Mouse (Mus musculus) spleen, postnatal 10 days (tissue): ENCODE data around the gene Clec11a.
A peak's percentile ranks its signal among the peaks of the same experiment; 100 is the strongest.
"Not testable (repeated sequence)": the region's sequence is repeated elsewhere in the genome, so short reads cannot be mapped to it uniquely, and the experiment has no call there.

Source experiments
- DNase-seq, 2 experiments: peaks; one replicate each; pipeline ENCODE4 v3.0.0; 2021 to 2022; ENCODE audit warnings: low spot score in 2 of 2

Clec11a gene

GRCm38 (mm10) chr7:44326614-44327013, 19.9 kb upstream of the Clec11a start:
- DNase-seq: no peak

GRCm38 (mm10) chr7:44322290-44322689, 15.6 kb upstream of the Clec11a start:
- DNase-seq: no peak

- no peak for DNase-seq
These were observed 14.2 kb upstream of the Clec11a start for GRCm38 (mm10) chr7:44320886-44321285.

GRCm38 (mm10) chr7:44317913-44318312, 11.2 kb upstream of the Clec11a start:
- DNase-seq: peak in 1 of 2 experiments; percentile 51

GRCm38 (mm10) chr7:44312484-44312883, 5.8 kb upstream of the Clec11a start:
- DNase-seq: no peak

GRCm38 (mm10) chr7:44311713-44312304, 5.1 kb upstream of the Clec11a start:
- peak in 1 of 2 experiments; percentile 56 for DNase-seq

GRCm38 (mm10) chr7:44310878-44311712, 4.4 kb upstream of the Clec11a start:
- peak in 1 of 2 experiments; percentile 40 for DNase-seq

GRCm38 (mm10) chr7:44310285-44310877, 3.7 kb upstream of the Clec11a start:
- no peak for DNase-seq

- no peak for DNase-seq
These were observed 3.0 kb upstream of the Clec11a start, which contains the start of gene Shank1 for GRCm38 (mm10) chr7:44309475-44310284. Gene Shank1 (plus strand): TSS chr7:44310253.

- no peak for DNase-seq
These were observed 739 bp upstream of the Clec11a start for GRCm38 (mm10) chr7:44307261-44308020.

- no peak for DNase-seq
These were observed 1.0 kb downstream of the Clec11a start for GRCm38 (mm10) chr7:44305686-44306085.

- DNase-seq: peak; percentile 68 to 91
These were observed 1.7 kb downstream of the Clec11a start for GRCm38 (mm10) chr7:44304775-44305641.

- DNase-seq: no peak
These were observed 2.3 kb downstream of the Clec11a start for GRCm38 (mm10) chr7:44304463-44304774.

- no peak for DNase-seq
These were observed 3.1 kb downstream of the Clec11a start for GRCm38 (mm10) chr7:44303346-44304340.

- DNase-seq: not testable (repeated sequence)
These were observed 9.2 kb downstream of the Clec11a start for GRCm38 (mm10) chr7:44297501-44297900.

- no peak for DNase-seq
These were observed 15.3 kb downstream of the Clec11a start for GRCm38 (mm10) chr7:44291418-44291817.

GRCm38 (mm10) chr7:44290986-44291385, 15.7 kb downstream of the Clec11a start:
- DNase-seq: no peak

GRCm38 (mm10) chr7:44287760-44288159, 18.9 kb downstream of the Clec11a start:
- no peak for DNase-seq

- DNase-seq: no peak
These were observed 25.1 kb downstream of the Clec11a start for GRCm38 (mm10) chr7:44281586-44281985.
